Mouse (Mus musculus) small intestine, adult 2 months (tissue): Measurements from ENCODE around the gene Prkcb. TPM values are rescaled to one million over a fixed set of nuclear protein-coding genes. Genes with fewer than 3 reads are reported as not detected.

Experiments
- H3K27ac ChIP-seq: fragments of 200-500 bp; 2 replicates; pipeline ENCODE4 v1.5.1; 2012; ENCODE audit warnings: low read depth, low read length, control low read depth, inconsistent platforms; ENCODE audit not compliant: insufficient read depth
- H3K27me3 ChIP-seq: fragments of 200-500 bp; 2 replicates; pipeline ENCODE4 v1.6.1; 2012; ENCODE audit warnings: mild to moderate bottlenecking, moderate library complexity, low read length, inconsistent platforms; ENCODE audit not compliant: control insufficient read depth, insufficient read depth
- H3K36me3 ChIP-seq: fragments of 200-500 bp; 2 replicates; pipeline ENCODE4 v1.6.1; 2012; ENCODE audit warnings: mild to moderate bottlenecking, low read length, control low read depth, inconsistent platforms; ENCODE audit not compliant: control insufficient read depth, insufficient read depth
- H3K4me1 ChIP-seq: fragments of 200-500 bp; 2 replicates; pipeline ENCODE4 v1.6.1; 2012; ENCODE audit warnings: low read length, inconsistent platforms, mixed read lengths; ENCODE audit not compliant: control insufficient read depth, insufficient read depth, insufficient read length
- H3K4me3 ChIP-seq: fragments of 200-500 bp; 2 replicates; pipeline ENCODE4 v1.5.1; 2012; ENCODE audit warnings: low read depth, mild to moderate bottlenecking, control low read depth, inconsistent platforms, low read length, moderate library complexity
- CTCF ChIP-seq: fragments of 200-500 bp; IDR thresholded peaks from 2 replicates; pipeline ENCODE4 v1.5.1; 2012; ENCODE audit warnings: low read depth, mild to moderate bottlenecking, control low read depth, inconsistent platforms, low read length, moderate library complexity, mixed read lengths; ENCODE audit not compliant: insufficient replicate concordance, insufficient read length; ENCODE audit errors: extremely low read depth
- POLR2A ChIP-seq: fragments of 200-500 bp; IDR thresholded peaks from 2 replicates; pipeline ENCODE4 v1.6.1; 2012; ENCODE audit warnings: low read depth, mild to moderate bottlenecking, control low read depth, inconsistent platforms, low read length, moderate library complexity
- WGBS: fragments of 180-500 bp; shearing (Covaris S2); methylation state at CpG from one replicate; pipeline ENCODE4 v1.1.7; 2018; 5-methylcytosine and 5-hydroxymethylcytosine counted together
- polyA plus RNA-seq: library from polyadenylated mRNA; depleted of rRNA; stranded (reverse); fragments of >200 nt; gene quantifications from 2 replicates; pipeline ENCODE4 v1.2.3, GENCODE M21; 2012; rRNA removed

Prkcb gene
- polyA plus RNA-seq, 1 experiment = 6.1 TPM

DNA sequence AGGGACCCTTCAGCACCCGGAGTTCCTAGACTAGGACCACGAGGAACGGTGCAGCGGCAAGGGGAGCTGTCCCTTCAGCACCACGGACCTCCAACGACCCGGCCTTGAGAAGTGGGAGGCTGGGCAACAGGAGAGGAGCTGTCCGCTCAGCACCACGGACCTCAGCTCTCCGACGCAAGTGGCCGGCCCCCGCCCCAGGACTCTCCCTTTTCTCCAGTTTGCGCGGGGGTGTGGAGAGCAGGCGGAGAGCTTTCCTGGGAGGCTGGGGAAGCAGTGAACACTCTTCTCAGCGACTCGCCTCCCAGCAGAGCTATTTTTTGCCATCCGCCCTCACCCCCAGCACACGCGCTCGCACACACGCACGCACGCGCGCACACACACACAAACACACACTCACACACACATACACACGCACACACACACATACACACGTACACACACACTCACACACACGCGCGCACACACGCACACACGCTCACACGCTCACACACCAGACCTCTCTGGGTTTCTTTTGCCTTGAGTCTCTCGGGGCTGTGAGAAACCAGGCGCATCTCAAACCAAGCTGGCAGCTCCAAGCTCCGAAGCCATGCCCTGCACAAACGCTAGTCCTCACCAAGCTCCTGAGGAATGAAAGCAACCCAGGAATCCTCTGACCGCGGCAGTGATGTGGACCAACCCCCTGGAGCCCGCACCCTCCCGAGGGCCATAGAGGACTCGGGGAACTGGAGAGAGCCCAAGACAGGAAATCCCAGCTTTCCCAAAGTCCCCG, 382.5 kb downstream of the Prkcb start:
- Histone ChIP-seq H3K27me3 (no peaks in the 10 kb centered on the region), H3K36me3 (no peaks in the 10 kb centered on the region), H3K27ac (no peak overlapping the region), H3K4me1 (no peaks in the 10 kb centered on the region), H3K4me3 (no peak overlapping the region)
- no peak for TF ChIP-seq POLR2A
- TF ChIP-seq CTCF = no peak
- WGBS = 19% methylated on average over 45 of the region's 45 CpGs

- TF ChIP-seq CTCF (no peak), POLR2A (no peak)
- H3K4me1 ChIP-seq = no peaks in the 10 kb centered on the region
- no peaks in the 10 kb centered on the region for H3K36me3 ChIP-seq
- H3K27me3 ChIP-seq = no peaks in the 10 kb centered on the region
- H3K27ac ChIP-seq = no peak overlapping the region
- WGBS = 43% methylated on average over 5 of the region's 5 CpGs
- H3K4me3 ChIP-seq = no peak overlapping the region
These were observed 384.4 kb downstream of the Prkcb start for GRCm38 (mm10) chr7:122672981-122673380.

GRCm38 (mm10) chr7:122675207-122675606, 386.7 kb downstream of the Prkcb start:
- no peak overlapping the region for H3K27ac ChIP-seq
- H3K4me1 ChIP-seq = no peaks in the 10 kb centered on the region
- no peaks in the 10 kb centered on the region for H3K36me3 ChIP-seq
- no peaks in the 10 kb centered on the region for H3K27me3 ChIP-seq
- WGBS = 85% methylated on average over 7 of the region's 7 CpGs
- H3K4me3 ChIP-seq = no peak overlapping the region
- TF ChIP-seq CTCF (no peak), POLR2A (no peak)

Other genes starting within 250 kb of the Prkcb start
- gene Ubfd1, start 221.6 kb upstream of the Prkcb start, polyA plus RNA-seq = 15.9 and 19.3 TPM in 2 replicates
- gene Ears2, start 221.5 kb upstream of the Prkcb start, polyA plus RNA-seq = 4.9 and 7.4 TPM in 2 replicates
- 395 and 1,026 TPM in 2 replicates for gene Ndufab1, start 186.9 kb upstream of the Prkcb start, polyA plus RNA-seq
- gene Palb2, start 155.8 kb upstream of the Prkcb start, polyA plus RNA-seq = 0.72 and 1.0 TPM in 2 replicates
- 37.2 and 54.3 TPM in 2 replicates for gene Dctn5, start 155.7 kb upstream of the Prkcb start, polyA plus RNA-seq
- 9.0 and 21.2 TPM in 2 replicates for gene Plk1, start 129.3 kb upstream of the Prkcb start, polyA plus RNA-seq
- gene Ern2, start 102.5 kb upstream of the Prkcb start, polyA plus RNA-seq = 23.1 and 23.5 TPM in 2 replicates
- 97.0 and 197 TPM in 2 replicates for gene Chp2, start 69.3 kb upstream of the Prkcb start, polyA plus RNA-seq